Mouse (Mus musculus) heart, embryonic 10.5 days (tissue): Measurements from ENCODE around the gene Slc9a8. TPM values are rescaled to one million over a fixed set of nuclear protein-coding genes. Genes with fewer than 3 reads are reported as not detected.

Experiments
- DNase-seq: peaks from one replicate; pipeline ENCODE4 v3.0.0-alpha.2; 2017; ENCODE audit warnings: low spot score
- H3K27ac ChIP-seq: fragments of 300-500 bp; sonication (generic); 2 replicates; pipeline ENCODE4 v1.5.1; 2016; ENCODE audit warnings: mild to moderate bottlenecking
- H3K27me3 ChIP-seq: fragments of 300-500 bp; sonication (generic); 2 replicates; pipeline ENCODE4 v1.6.1; 2016; ENCODE audit warnings: mild to moderate bottlenecking; ENCODE audit not compliant: poor library complexity, insufficient read depth, severe bottlenecking
- H3K36me3 ChIP-seq: fragments of 300-500 bp; sonication (generic); 2 replicates; pipeline ENCODE4 v1.6.1; 2016; ENCODE audit warnings: mild to moderate bottlenecking, moderate library complexity
- H3K4me1 ChIP-seq: fragments of 300-500 bp; sonication (generic); 2 replicates; pipeline ENCODE4 v1.6.1; 2016; ENCODE audit warnings: mild to moderate bottlenecking
- H3K4me3 ChIP-seq: fragments of 300-500 bp; sonication (generic); 2 replicates; pipeline ENCODE4 v1.5.1; 2016; ENCODE audit warnings: mild to moderate bottlenecking, moderate library complexity
- H3K9me3 ChIP-seq: fragments of 300-500 bp; sonication (generic); 2 replicates; pipeline ENCODE4 v1.6.1; 2016; ENCODE audit warnings: mild to moderate bottlenecking, moderate library complexity
- WGBS: fragments of 180-500 bp; shearing (Covaris S2); methylation state at CpG from one replicate; pipeline ENCODE4 v1.1.7; 2016; 5-methylcytosine and 5-hydroxymethylcytosine counted together
- polyA plus RNA-seq: library from polyadenylated mRNA; unstranded; fragments of >200 nt; fragmentation: Nextera tagmentation; extraction: Ambion mirVana; gene quantifications from 2 replicates; pipeline ENCODE4 v1.2.1, GENCODE M21; 2016

Slc9a8 gene
- polyA plus RNA-seq, 1 experiment from 2014 or later: 23.0 TPM

GRCm38 (mm10) chr2:167483081-167483826, 61.7 kb downstream of the Slc9a8 start:
- no peak overlapping the region for H3K4me3 ChIP-seq
- no peaks in the 10 kb centered on the region for H3K27me3 ChIP-seq
- H3K9me3 ChIP-seq: no peaks in the 10 kb centered on the region
- no peak for DNase-seq
- H3K27ac ChIP-seq: no peak overlapping the region
- peaks cover 43% of the 10 kb centered on the region for H3K36me3 ChIP-seq
- H3K4me1 ChIP-seq: peaks cover 5% of the 10 kb centered on the region; the same call in 1 of the 2 replicates
- WGBS: 90% methylated on average over 27 of the region's 27 CpGs

GRCm38 (mm10) chr2:167483827-167484410, 62.4 kb downstream of the Slc9a8 start:
- H3K36me3 ChIP-seq: peaks cover 48% of the 10 kb centered on the region
- 92% methylated on average over 24 of the region's 24 CpGs for WGBS
- peaks cover 10% of the 10 kb centered on the region; the same call in 1 of the 2 replicates for H3K4me1 ChIP-seq
- H3K4me3 ChIP-seq: no peak overlapping the region
- no peaks in the 10 kb centered on the region for H3K27me3 ChIP-seq
- H3K9me3 ChIP-seq: no peaks in the 10 kb centered on the region
- no peak overlapping the region for H3K27ac ChIP-seq
- DNase-seq: no peak

GRCm38 (mm10) chr2:167484932-167485331, 63.4 kb downstream of the Slc9a8 start:
- no peaks in the 10 kb centered on the region for H3K27me3 ChIP-seq
- H3K9me3 ChIP-seq: no peaks in the 10 kb centered on the region
- no peak for DNase-seq
- H3K36me3 ChIP-seq: peaks cover 48% of the 10 kb centered on the region
- H3K27ac ChIP-seq: no peak overlapping the region
- H3K4me1 ChIP-seq: peaks cover 10% of the 10 kb centered on the region; the same call in 1 of the 2 replicates
- H3K4me3 ChIP-seq: no peak overlapping the region
- WGBS: 91% methylated on average over 11 of the region's 11 CpGs

GRCm38 (mm10) chr2:167485501-167486377, 64.2 kb downstream of the Slc9a8 start:
- H3K27ac ChIP-seq: no peak overlapping the region
- H3K9me3 ChIP-seq: no peaks in the 10 kb centered on the region
- H3K4me3 ChIP-seq: no peak overlapping the region
- peaks cover 12% of the 10 kb centered on the region for H3K4me1 ChIP-seq
- WGBS: 87% methylated on average over 7 of the region's 7 CpGs
- peaks cover 45% of the 10 kb centered on the region for H3K36me3 ChIP-seq
- DNase-seq: no peak
- no peaks in the 10 kb centered on the region for H3K27me3 ChIP-seq

GRCm38 (mm10) chr2:167486573-167486972, 65.1 kb downstream of the Slc9a8 start:
- Histone ChIP-seq H3K36me3 (peaks cover 43% of the 10 kb centered on the region), H3K9me3 (no peaks in the 10 kb centered on the region), H3K4me3 (no peak overlapping the region), H3K4me1 (peaks cover 20% of the 10 kb centered on the region), H3K27ac (no peak overlapping the region), H3K27me3 (no peaks in the 10 kb centered on the region)
- WGBS: 83% methylated on average over 4 of the region's 4 CpGs
- DNase-seq: no peak

- no peak overlapping the region for H3K4me3 ChIP-seq
- H3K9me3 ChIP-seq: no peaks in the 10 kb centered on the region
- 93% methylated on average over 6 of the region's 6 CpGs for WGBS
- H3K27ac ChIP-seq: no peak overlapping the region
- peaks cover 27% of the 10 kb centered on the region for H3K4me1 ChIP-seq
- H3K27me3 ChIP-seq: no peaks in the 10 kb centered on the region
- H3K36me3 ChIP-seq: peaks cover 39% of the 10 kb centered on the region
- no peak for DNase-seq
Observed at GRCm38 (mm10) chr2:167487551-167487950, 66.0 kb downstream of the Slc9a8 start.

- H3K4me3 ChIP-seq: no peak overlapping the region
- WGBS: 89% methylated on average over 6 of the region's 6 CpGs
- H3K36me3 ChIP-seq: peaks cover 34% of the 10 kb centered on the region
- H3K27me3 ChIP-seq: no peaks in the 10 kb centered on the region
- no peaks in the 10 kb centered on the region for H3K9me3 ChIP-seq
- no peak for DNase-seq
- peaks cover 27% of the 10 kb centered on the region for H3K4me1 ChIP-seq
- no peak overlapping the region for H3K27ac ChIP-seq
Observed at GRCm38 (mm10) chr2:167487994-167488393, 66.5 kb downstream of the Slc9a8 start.

GRCm38 (mm10) chr2:167490813-167491525, 69.5 kb downstream of the Slc9a8 start:
- peaks cover 17% of the 10 kb centered on the region for H3K36me3 ChIP-seq
- H3K27me3 ChIP-seq: no peaks in the 10 kb centered on the region
- no peak for DNase-seq
- 81% methylated on average over 4 of the region's 4 CpGs for WGBS
- H3K27ac ChIP-seq: no peak overlapping the region
- H3K9me3 ChIP-seq: no peaks in the 10 kb centered on the region
- peak overlapping the region; percentile 100; the same call in 1 of the 2 replicates for H3K4me3 ChIP-seq
- H3K4me1 ChIP-seq: peaks cover 24% of the 10 kb centered on the region

GRCm38 (mm10) chr2:167491757-167492708, 70.5 kb downstream of the Slc9a8 start, which contains the start of gene Rnf114:
Rnf114 (plus strand) TSS chr2:167492645.
- Histone ChIP-seq H3K36me3 (peaks cover 17% of the 10 kb centered on the region), H3K9me3 (no peaks in the 10 kb centered on the region), H3K27ac (peak within 1 kb of the TSS; percentile 96), H3K27me3 (no peaks in the 10 kb centered on the region), H3K4me3 (peak within 1 kb of the TSS; percentile 100), H3K4me1 (peaks cover 22% of the 10 kb centered on the region)
- 4% methylated on average over 52 of the region's 52 CpGs for WGBS
- no peak for DNase-seq

- no peaks in the 10 kb centered on the region for H3K27me3 ChIP-seq
- H3K36me3 ChIP-seq: peaks cover 14% of the 10 kb centered on the region
- WGBS: 2% methylated on average over 63 of the region's 63 CpGs
- peak within 1 kb of the TSS; percentile 100 for H3K4me3 ChIP-seq
- DNase-seq: peak; percentile 95
- H3K4me1 ChIP-seq: peaks cover 22% of the 10 kb centered on the region
- no peaks in the 10 kb centered on the region for H3K9me3 ChIP-seq
- peak within 1 kb of the TSS; percentile 96 for H3K27ac ChIP-seq
Observed at GRCm38 (mm10) chr2:167492713-167493636, 71.5 kb downstream of the Slc9a8 start, which contains the start of gene Spata2. Spata2 (minus strand) TSS chr2:167492887.

GRCm38 (mm10) chr2:167496437-167496836, 74.9 kb downstream of the Slc9a8 start:
- DNase-seq: no peak
- no peak overlapping the region for H3K4me3 ChIP-seq
- H3K36me3 ChIP-seq: peaks cover 8% of the 10 kb centered on the region
- H3K4me1 ChIP-seq: peaks cover 8% of the 10 kb centered on the region
- 87% methylated on average over 7 of the region's 7 CpGs for WGBS
- H3K9me3 ChIP-seq: no peaks in the 10 kb centered on the region
- no peaks in the 10 kb centered on the region for H3K27me3 ChIP-seq
- H3K27ac ChIP-seq: no peak overlapping the region
